Mouse (Mus musculus) cerebellum, adult 9-11 months (tissue): ENCODE data around the gene Ltbr.

Experiments
- DNase-seq: peaks from one replicate; pipeline ENCODE4 v3.0.0; 2022

Gene Ltbr

DNA sequence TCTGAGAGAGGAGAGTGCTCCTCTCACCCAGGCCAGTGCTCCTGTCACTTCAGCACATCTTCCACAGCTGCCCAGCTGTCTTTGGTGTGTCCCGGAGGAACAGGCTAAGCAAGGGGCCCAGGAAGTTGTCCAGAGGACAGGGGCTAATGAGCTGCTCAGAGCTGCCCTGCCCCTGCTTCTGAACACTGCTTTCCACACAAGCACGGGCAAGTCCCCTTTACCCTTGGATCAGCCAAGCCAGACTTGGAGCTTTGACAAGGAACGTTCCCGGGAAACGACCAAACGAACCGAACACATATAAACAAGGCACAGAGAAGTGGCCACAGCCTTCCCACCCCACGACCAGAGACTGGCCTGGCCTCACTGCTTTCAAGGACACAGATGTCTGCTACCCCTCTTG, 30.4 kb upstream of the Ltbr start:
- DNase-seq = no peak

DNA sequence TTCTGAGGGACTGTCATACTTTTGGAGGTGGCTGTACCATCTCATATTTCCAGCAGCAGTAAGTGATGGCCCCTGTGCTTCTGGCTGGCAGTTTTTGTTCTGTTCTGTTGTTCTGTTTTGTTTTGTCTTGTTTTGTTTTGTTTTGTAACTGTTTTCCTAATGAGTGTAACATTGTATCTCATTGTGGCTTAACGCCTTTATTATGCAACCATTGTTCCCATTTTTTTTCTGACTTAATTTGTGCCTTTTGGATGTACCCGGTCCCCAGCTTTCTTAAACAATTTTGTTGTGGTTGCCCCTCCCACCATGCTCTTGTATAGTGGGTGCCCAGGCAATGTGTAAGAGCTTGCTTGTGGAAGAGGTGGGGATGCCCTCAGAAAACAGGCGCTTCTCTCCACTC, 28.5 kb upstream of the Ltbr start:
- no peak for DNase-seq

DNA sequence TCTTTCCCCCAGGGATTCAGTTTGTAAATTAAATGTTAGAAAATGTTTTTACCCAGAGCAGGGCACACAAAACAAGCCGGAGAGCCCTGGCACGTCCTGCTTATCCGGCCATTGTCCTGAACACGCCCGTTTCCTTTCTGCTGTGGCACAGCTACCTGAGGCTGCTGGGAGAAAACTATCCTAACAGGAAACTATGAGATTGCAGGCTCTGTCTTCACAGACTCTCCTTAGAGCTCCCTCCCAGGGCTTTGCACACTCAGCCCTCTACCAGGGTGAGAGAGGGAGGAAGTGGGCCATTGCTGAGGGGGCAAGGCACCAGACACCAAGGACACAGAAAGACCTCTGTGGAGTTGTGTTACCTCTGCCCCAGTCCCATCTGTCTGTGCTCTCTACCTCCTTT, 26.6 kb upstream of the Ltbr start:
- DNase-seq = no peak

- no peak for DNase-seq
Observed at GRCm38 (mm10) chr6:125338791-125339660, 25.3 kb upstream of the Ltbr start.

- no peak for DNase-seq
Observed at GRCm38 (mm10) chr6:125334356-125334755, 20.7 kb upstream of the Ltbr start.

GRCm38 (mm10) chr6:125333112-125333899, 19.6 kb upstream of the Ltbr start:
- no peak for DNase-seq

DNA sequence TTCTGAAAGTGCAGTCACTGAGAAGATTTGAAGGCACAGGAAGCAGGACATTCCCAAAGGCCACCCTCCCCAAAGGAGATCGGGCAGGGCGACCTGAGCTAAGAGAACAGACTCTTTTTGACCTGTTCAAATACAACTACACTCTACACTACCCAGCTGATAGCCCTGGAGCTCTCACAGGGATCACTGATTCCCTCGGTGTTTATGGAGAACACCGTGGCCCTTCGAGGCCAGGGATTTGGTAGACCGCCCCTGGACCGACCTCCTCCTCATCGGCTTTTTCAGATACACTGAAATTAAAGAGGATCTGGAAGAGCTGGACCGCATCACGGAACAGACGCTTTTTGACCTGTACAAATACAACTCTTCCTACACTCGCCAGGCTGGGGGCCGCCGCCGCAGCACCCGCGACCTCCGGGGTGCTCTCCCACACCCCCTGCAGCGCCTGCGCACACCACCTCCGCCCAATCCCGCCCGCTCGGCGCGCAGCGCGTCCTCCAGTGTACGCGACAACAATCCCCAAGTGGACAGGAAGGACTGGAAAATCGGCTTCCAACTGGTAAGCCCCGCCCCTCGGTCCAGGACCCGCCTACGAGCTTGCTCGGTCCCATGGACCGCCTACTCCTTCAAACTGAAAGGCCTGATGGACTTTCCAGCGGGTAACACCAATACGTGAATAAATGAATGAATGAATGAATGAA, 17.1 kb upstream of the Ltbr start:
- DNase-seq = peak; percentile 47

DNA sequence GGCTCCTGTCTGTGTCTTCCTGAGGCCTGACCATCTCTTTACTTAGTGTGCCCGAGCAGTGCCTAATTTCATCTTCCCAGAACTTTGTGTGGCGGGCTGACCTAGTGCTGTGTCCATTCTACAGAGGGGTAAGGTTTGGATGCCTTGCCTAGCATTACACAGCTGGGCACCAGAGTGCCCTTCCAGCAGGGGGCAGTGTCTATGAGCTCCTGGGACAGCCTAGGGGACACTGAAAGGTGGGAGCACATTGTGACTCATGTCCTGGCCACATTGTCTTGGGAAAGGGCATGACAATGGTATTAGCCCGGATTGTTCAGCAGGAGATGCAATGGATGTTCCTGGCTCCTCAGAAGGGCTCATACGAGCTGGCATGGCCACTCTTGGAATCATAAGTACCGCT, 14.6 kb upstream of the Ltbr start:
- DNase-seq = no peak

- no peak for DNase-seq
Observed at GRCm38 (mm10) chr6:125325337-125325736, 11.7 kb upstream of the Ltbr start.

DNA sequence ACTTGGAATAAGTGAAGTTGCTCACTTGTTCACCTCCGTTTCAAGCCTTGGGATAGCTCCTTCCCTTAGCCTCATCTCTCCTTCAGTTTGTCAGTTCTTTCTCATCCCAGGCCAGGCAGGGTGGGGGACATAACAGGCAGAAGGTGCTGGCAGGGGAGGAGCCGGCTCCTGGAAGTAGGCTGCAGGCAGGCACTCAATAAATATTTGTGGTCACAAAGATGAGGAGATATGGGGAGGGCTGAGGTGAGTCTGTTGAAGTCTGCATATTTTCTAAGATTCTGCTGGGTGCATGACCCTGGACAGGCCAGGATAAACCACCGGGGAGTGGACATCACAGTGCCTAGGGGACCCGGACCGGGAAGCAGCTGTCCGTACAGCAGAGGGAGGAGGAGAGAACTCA, 9.9 kb upstream of the Ltbr start:
- no peak for DNase-seq

GRCm38 (mm10) chr6:125322794-125323193, 9.1 kb upstream of the Ltbr start:
- DNase-seq = no peak

- DNase-seq = no peak
Observed at GRCm38 (mm10) chr6:125321114-125321855, 7.6 kb upstream of the Ltbr start.

DNA sequence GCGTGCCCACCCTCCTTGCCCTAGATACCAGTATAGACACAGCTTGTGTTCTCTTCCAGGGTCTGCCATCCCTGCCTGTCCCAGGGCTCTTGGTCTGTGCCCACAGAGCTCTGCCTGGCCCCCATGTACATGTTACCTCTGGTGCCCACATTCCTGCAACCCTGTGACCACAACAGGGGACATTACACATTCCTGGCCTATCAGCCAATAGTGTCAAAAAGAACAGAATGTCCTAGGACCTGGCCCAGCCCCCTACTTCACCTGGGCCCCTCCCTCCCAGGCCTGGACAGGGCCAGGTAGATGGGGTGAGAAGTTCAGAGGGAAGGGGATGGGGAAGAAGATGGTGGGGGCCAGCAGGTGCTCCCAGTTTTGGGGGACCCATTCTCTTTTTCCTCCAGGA, 6.6 kb upstream of the Ltbr start, which contains the start of gene Scnn1a:
Gene Scnn1a, plus strand, starts transcription at position 337 of the 400 bp plus-strand sequence.
- no peak for DNase-seq

DNA sequence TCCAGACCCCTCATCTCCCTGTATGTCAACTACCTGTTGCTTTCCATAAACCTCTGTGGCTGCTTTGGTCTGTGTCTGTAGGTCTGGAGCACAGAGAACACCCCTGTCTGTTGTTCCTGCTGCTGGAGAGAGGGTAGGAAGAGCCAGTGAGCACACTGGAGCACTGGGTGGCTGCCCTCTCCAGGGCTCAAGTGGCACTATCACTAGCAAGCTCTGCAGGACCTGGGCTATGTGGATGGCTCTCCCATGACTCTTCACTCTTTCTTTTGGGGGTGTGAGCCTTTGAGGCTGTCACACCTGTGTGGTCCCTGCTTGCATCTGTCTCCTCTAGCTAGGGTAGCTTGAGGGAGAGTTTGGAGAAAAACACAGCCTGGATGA, 6.2 kb upstream of the Ltbr start:
- no peak for DNase-seq

DNA sequence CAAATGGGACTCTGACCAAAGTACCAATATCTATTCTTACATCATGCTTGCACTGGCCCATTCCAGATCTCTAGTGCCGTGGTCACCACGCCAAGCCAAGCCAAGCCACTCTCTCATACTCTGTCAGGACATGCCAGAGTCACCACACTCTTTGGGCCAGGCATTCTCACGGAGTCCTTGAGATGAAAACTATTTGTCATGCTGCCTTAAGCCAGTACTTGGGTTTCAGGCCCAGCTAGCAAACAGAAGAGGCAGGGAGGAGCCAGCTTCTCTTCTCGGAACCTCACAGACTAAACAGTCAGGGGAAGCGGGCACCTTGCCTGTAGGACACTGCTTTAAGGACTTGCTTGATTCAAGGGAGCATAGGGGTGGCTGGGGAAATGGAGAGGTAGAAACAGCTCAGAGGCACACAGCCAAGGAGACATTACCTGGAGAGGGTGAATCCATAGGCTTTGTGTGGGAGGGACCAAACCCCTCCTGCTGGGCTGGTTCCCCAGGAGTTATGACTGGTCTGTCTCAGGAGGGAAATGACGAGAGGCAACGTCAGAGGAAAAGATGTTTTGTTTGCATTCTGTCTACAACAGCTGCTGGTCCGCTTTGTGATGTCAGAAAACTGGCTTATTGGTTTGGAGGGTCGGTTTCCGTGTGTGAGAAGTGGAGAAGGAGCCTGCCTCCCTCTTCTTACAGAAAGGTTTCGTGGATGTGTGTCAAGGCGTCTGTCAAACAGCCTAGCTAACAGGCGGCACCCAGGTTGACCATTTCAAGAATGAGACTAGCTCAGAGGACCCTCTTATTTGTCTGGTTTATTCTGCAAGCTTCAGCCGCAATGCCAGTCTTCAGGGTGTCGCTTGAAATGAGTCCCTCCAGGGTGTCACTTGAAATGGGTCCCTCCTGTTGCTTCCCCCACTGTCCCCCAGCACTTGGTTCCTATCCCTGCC, 5.6 kb upstream of the Ltbr start:
- DNase-seq = no peak

DNA sequence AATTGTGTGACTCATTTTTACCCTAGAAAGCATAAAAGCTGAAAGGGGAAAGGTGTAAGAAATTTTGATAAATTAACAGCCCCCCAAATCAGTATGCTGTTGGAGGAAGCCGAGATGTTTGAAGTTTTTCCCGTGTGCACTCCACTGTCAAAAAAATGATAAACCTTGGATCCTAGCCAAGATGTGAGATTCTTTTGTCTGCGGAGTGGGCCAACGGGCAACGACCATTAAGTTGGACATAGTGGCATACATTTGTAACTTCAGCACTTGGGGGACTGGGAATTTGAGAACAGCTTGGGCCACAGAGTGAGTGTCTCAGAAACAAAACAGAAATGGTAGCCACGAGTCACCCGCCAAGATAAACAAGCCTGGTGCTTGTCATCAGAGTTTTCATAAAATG, 3.4 kb upstream of the Ltbr start:
- DNase-seq = no peak

GRCm38 (mm10) chr6:125314746-125315145, 1.1 kb upstream of the Ltbr start:
- no peak for DNase-seq

- DNase-seq = no peak
Observed at GRCm38 (mm10) chr6:125314231-125314563, 512 bp upstream of the Ltbr start.

- no peak for DNase-seq
Observed at GRCm38 (mm10) chr6:125312581-125313355, 917 bp downstream of the Ltbr start.

DNA sequence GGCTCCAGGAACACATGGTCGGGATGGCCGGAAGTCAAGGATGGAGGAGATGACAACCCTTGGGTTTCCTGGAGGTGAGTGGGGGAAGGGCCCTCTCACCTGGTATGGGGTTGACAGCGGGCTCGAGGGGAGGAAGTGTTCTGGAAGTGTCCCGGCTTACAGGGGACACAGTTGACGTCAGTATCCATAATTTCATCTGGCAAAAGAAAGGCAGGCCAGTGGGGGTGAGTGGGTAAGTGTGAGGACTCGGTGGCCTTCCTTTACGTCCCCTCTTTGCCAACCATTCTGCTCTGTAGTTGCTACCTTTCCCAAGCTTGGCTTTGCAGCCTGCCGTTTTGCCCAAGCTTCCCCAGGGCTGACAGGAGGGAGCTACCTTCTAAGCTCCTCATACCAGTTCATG, 1.5 kb downstream of the Ltbr start:
- no peak for DNase-seq

GRCm38 (mm10) chr6:125309406-125309805, 4.3 kb downstream of the Ltbr start:
- DNase-seq = no peak
